In genomic region chr6:89042478-89043239, GRCm38 (mm10) we compare ENCODE assay signal across 9 mouse cellular contexts.
DNase-seq lines count a peak whose midpoint lies in the region; ATAC-seq lines count a peak whose summit lies in the region.
"Had no signal": no experiment of that assay in that cellular context is flagged by ENCODE, and none has a peak within 500 bp of the region (broad histone marks: within the 10 kb centered on the region; RNA-seq: fewer than 3 reads in every experiment).

No protein-coding gene starts in this region.

- no peak overlapping the region for H3K4me2 ChIP-seq in heart, embryonic 11.5 days

- H3K36me3 ChIP-seq in splenic B cell, adult 2 months (ENCODE audit: control insufficient read depth, insufficient read depth, low read length, poor library complexity, severe bottlenecking) = no peaks in the 10 kb centered on the region
- H3K36me3 ChIP-seq in heart, embryonic 11.5 days (ENCODE audit: control insufficient read depth, insufficient read depth, low read length) = no peaks in the 10 kb centered on the region

- H3K4me3 ChIP-seq in heart, embryonic 11.5 days (ENCODE audit: low read depth, low read length) = no peak overlapping the region

- no peaks in the 10 kb centered on the region for H3K9me3 ChIP-seq in heart, embryonic 11.5 days (replicated peaks; ENCODE audit: control insufficient read depth, low read length)

- H3K27me3 ChIP-seq in splenic B cell, adult 2 months (ENCODE audit: control insufficient read depth, insufficient read depth, low read length, poor library complexity, severe bottlenecking) = no peaks in the 10 kb centered on the region
- no peaks in the 10 kb centered on the region for H3K27me3 ChIP-seq in heart, embryonic 11.5 days (ENCODE audit: control insufficient read depth, insufficient read depth, low read length)

- peak; percentile 93 for ATAC-seq in activated CD4-positive, CD25-positive, alpha-beta regulatory T cell, adult 4 months
- no peak for ATAC-seq in heart, embryonic 11.5 days (replicated peaks; ENCODE audit: insufficient number of reproducible peaks, low FRiP score, low TSS enrichment)

- WGBS in heart, embryonic 11.5 days (ENCODE audit: insufficient replicate concordance) = 21% methylated on average over 24 of the region's 24 CpGs

- H3K9ac ChIP-seq in heart, embryonic 11.5 days (ENCODE audit: low read depth, low read length) = no peak overlapping the region

- no peak overlapping the region for H3K27ac ChIP-seq in heart, embryonic 11.5 days (ENCODE audit: low read depth, low read length)

- H3K4me1 ChIP-seq in heart, embryonic 11.5 days (ENCODE audit: control insufficient read depth, insufficient read depth, low read length) = no peaks in the 10 kb centered on the region

- intact Hi-C loops in left cerebral cortex, postnatal 14 days (cut with DNase I) = loop anchor here (10.0 kb wide), 1 partner anchor 312 kb away; no protein-coding TSS in a partner anchor

- peak; percentile 47 for DNase-seq in layer of hippocampus, adult 11-12 months (ENCODE audit: low spot score)
- no peak for DNase-seq in layer of hippocampus, postnatal 25 days (ENCODE audit: extremely low spot score in 1 of 2, low spot score in 1 of 2)
- peak; percentile 49 to 67 for DNase-seq in left cerebral cortex, postnatal 14 days (ENCODE audit: low spot score in 2 of 2)
- DNase-seq in splenic B cell, adult 2 months (ENCODE audit: low read depth, low spot score) = peak; percentile 58
- no peak for DNase-seq in cerebellum, adult 11 months
- no peak for DNase-seq in kidney, postnatal 25 days
- DNase-seq: gastrocnemius, postnatal 36 days had no signal

Comparison
In these comparisons a context has a peak if more than half of its experiments do, and no peak if none do; other contexts are left out.
1. DNase-seq: peak in layer of hippocampus, adult 11-12 months (single experiment), left cerebral cortex, postnatal 14 days (2 of 2) and splenic B cell, adult 2 months (single experiment); none in layer of hippocampus, postnatal 25 days (0 of 2), cerebellum, adult 11 months (single experiment) and kidney, postnatal 25 days (0 of 2).